Mouse (Mus musculus) CH12.LX (cell line): ENCODE results near the gene Pus1. TPM values are rescaled to one million over a fixed set of nuclear protein-coding genes. Genes with fewer than 3 reads are reported as not detected.

ENCODE experiments used
- DNase-seq: peaks from one replicate; pipeline ENCODE4 v3.0.0-alpha.2; 2013; ENCODE audit errors: extremely low read depth
- H3K27ac ChIP-seq: 2 replicates; pipeline ENCODE4 v1.5.1; 2012; ENCODE audit warnings: low read depth, mild to moderate bottlenecking, control low read depth, moderate library complexity; ENCODE audit not compliant: insufficient read depth
- H3K27me3 ChIP-seq: replicated peaks from 2 replicates; pipeline ENCODE3; 2012; ENCODE audit warnings: inconsistent platforms
- H3K36me3 ChIP-seq, 2 experiments: replicated peaks in 1 of 2; 2 replicates each; pipeline versions ENCODE3 to v1.6.1; 2012; ENCODE audit warnings: inconsistent platforms in 1 of 2, low read length in 1 of 2, mild to moderate bottlenecking in 1 of 2, mixed read lengths in 1 of 2, moderate library complexity in 1 of 2; ENCODE audit not compliant: control insufficient read depth in 1 of 2, insufficient read depth in 1 of 2
- H3K4me1 ChIP-seq, 2 experiments: 2 replicates each; pipeline ENCODE4 v1.6.1; 2012; ENCODE audit warnings: inconsistent platforms in 1 of 2, moderate library complexity in 1 of 2; ENCODE audit not compliant: insufficient read depth in 2 of 2, control insufficient read depth in 1 of 2
- H3K4me2 ChIP-seq: 2 replicates; pipeline ENCODE4 v1.6.1; 2012; ENCODE audit warnings: low read depth, mild to moderate bottlenecking, control low read depth; ENCODE audit not compliant: poor library complexity, insufficient read depth, severe bottlenecking
- H3K4me3 ChIP-seq, 3 experiments: fragments of 150-350 bp in 1 of 3; sonication (generic) in 1 of 3; replicated peaks in 1 of 3; 2 replicates each; pipeline versions ENCODE3 to v1.5.1; 2011 to 2012; ENCODE audit warnings: low read depth in 2 of 3, low read length in 2 of 3, mild to moderate bottlenecking in 2 of 3, moderate library complexity in 2 of 3, control low read depth in 1 of 3, improper control_type of control experiment in 1 of 3, inconsistent platforms in 1 of 3, mixed read lengths in 1 of 3; ENCODE audit not compliant: poor library complexity in 1 of 3
- H3K79me2 ChIP-seq: replicated peaks from 2 replicates; pipeline ENCODE4 v1.6.1; 2012; ENCODE audit warnings: mild to moderate bottlenecking, moderate library complexity; ENCODE audit not compliant: control insufficient read depth, poor library complexity, insufficient read depth, severe bottlenecking; ENCODE audit errors: extremely low read depth
- H3K9ac ChIP-seq: 2 replicates; pipeline ENCODE4 v1.6.1; 2012; ENCODE audit warnings: low read depth, mild to moderate bottlenecking, control low read depth, moderate library complexity; ENCODE audit not compliant: insufficient read depth
- H3K9me3 ChIP-seq: replicated peaks from 2 replicates; pipeline ENCODE3; 2012; ENCODE audit warnings: low read length, inconsistent platforms, mixed read lengths
- BHLHE40 ChIP-seq: IDR thresholded peaks from 2 replicates; pipeline ENCODE4 v1.6.1; 2011; ENCODE audit warnings: mild to moderate bottlenecking, low read depth, low read length, improper control_type of control experiment
- CHD1 ChIP-seq: IDR thresholded peaks from 2 replicates; pipeline ENCODE4 v1.6.1; 2012; ENCODE audit warnings: low read depth, low read length, improper control_type of control experiment, inconsistent platforms
- CHD2 ChIP-seq: IDR thresholded peaks from 2 replicates; pipeline ENCODE4 v1.6.1; 2011; ENCODE audit warnings: low read length, improper control_type of control experiment
- CTCF ChIP-seq, 2 experiments: IDR thresholded peaks in 1 of 2; conservative IDR thresholded peaks in 1 of 2; 2 replicates each; pipeline ENCODE4 v1.5.1; 2011 to 2012; ENCODE audit warnings: low read depth in 2 of 2, low read length in 2 of 2, improper control_type of control experiment in 1 of 2, inconsistent platforms in 1 of 2, mild to moderate bottlenecking in 1 of 2, moderate library complexity in 1 of 2
- E2F4 ChIP-seq: IDR thresholded peaks from 2 replicates; pipeline ENCODE4 v1.6.1; 2011; ENCODE audit warnings: low read depth, low read length, improper control_type of control experiment; ENCODE audit not compliant: insufficient replicate concordance
- ELF1 ChIP-seq: IDR thresholded peaks from 2 replicates; pipeline ENCODE4 v1.6.1; 2014; ENCODE audit warnings: low read depth, mild to moderate bottlenecking, inconsistent platforms, low read length, improper control_type of control experiment
- EP300 ChIP-seq: IDR thresholded peaks from 2 replicates; pipeline ENCODE4 v1.6.1; 2011; ENCODE audit warnings: low read length, improper control_type of control experiment
- GABPA ChIP-seq: IDR thresholded peaks from 2 replicates; pipeline ENCODE4 v1.6.1; 2012; ENCODE audit warnings: low read depth, low read length, improper control_type of control experiment, inconsistent platforms; ENCODE audit not compliant: insufficient replicate concordance
- HCFC1 ChIP-seq: IDR thresholded peaks from 2 replicates; pipeline ENCODE4 v1.6.1; 2012; ENCODE audit warnings: low read depth, mild to moderate bottlenecking, inconsistent platforms, low read length, improper control_type of control experiment
- IRF4 ChIP-seq: IDR thresholded peaks from 2 replicates; pipeline ENCODE4 v1.6.1; 2014; ENCODE audit warnings: low read depth, mild to moderate bottlenecking, inconsistent platforms, low read length, improper control_type of control experiment
- JUN ChIP-seq: IDR thresholded peaks from 2 replicates; pipeline ENCODE4 v1.6.1; 2011; ENCODE audit warnings: low read depth, mild to moderate bottlenecking, low read length, improper control_type of control experiment, moderate library complexity; ENCODE audit not compliant: insufficient read depth
- JUND ChIP-seq: conservative IDR thresholded peaks from 2 replicates; pipeline ENCODE4 v1.6.1; 2011; ENCODE audit warnings: low read depth, low read length, improper control_type of control experiment
- KAT2A ChIP-seq: IDR thresholded peaks from 2 replicates; pipeline ENCODE4 v1.6.1; 2012; ENCODE audit warnings: low read length, improper control_type of control experiment, inconsistent platforms; ENCODE audit not compliant: insufficient replicate concordance
- MAFK ChIP-seq: IDR thresholded peaks from 2 replicates; pipeline ENCODE4 v1.6.1; 2011; ENCODE audit warnings: low read length, improper control_type of control experiment; ENCODE audit not compliant: insufficient replicate concordance
- MAX ChIP-seq: IDR thresholded peaks from 2 replicates; pipeline ENCODE4 v1.6.1; 2011; ENCODE audit warnings: low read length, improper control_type of control experiment
- MAZ ChIP-seq: IDR thresholded peaks from 2 replicates; pipeline ENCODE4 v1.6.1; 2012; ENCODE audit warnings: low read depth, mild to moderate bottlenecking, inconsistent platforms, low read length, improper control_type of control experiment, moderate library complexity
- MEF2A ChIP-seq: IDR thresholded peaks from 2 replicates; pipeline ENCODE4 v1.6.1; 2014; ENCODE audit warnings: low read depth, mild to moderate bottlenecking, inconsistent platforms, low read length, improper control_type of control experiment, borderline replicate concordance
- MXI1 ChIP-seq: IDR thresholded peaks from 2 replicates; pipeline ENCODE4 v1.6.1; 2011; ENCODE audit warnings: mild to moderate bottlenecking, low read depth, low read length, improper control_type of control experiment
- MYC ChIP-seq: IDR thresholded peaks from 2 replicates; pipeline ENCODE4 v1.6.1; 2011; ENCODE audit warnings: low read depth, mild to moderate bottlenecking, improper control_type of control experiment, low read length
- NELFE ChIP-seq: IDR thresholded peaks from 2 replicates; pipeline ENCODE4 v1.6.1; 2011; ENCODE audit warnings: low read depth, low read length, improper control_type of control experiment
- NRF1 ChIP-seq: IDR thresholded peaks from 2 replicates; pipeline ENCODE4 v1.6.1; 2014; ENCODE audit warnings: low read depth, mild to moderate bottlenecking, inconsistent platforms, low read length, improper control_type of control experiment, moderate library complexity
- POLR2A ChIP-seq: IDR thresholded peaks from 2 replicates; pipeline ENCODE4 v1.6.1; 2011; ENCODE audit warnings: low read depth, mild to moderate bottlenecking, improper control_type of control experiment, low read length
- POLR2AphosphoS2 ChIP-seq: IDR thresholded peaks from 2 replicates; pipeline ENCODE4 v1.6.1; 2011; ENCODE audit warnings: low read depth, low read length, improper control_type of control experiment
- RAD21 ChIP-seq: IDR thresholded peaks from 2 replicates; pipeline ENCODE4 v1.6.1; 2011; ENCODE audit warnings: low read depth, mild to moderate bottlenecking, low read length, improper control_type of control experiment, moderate library complexity
- RCOR1 ChIP-seq: conservative IDR thresholded peaks from 2 replicates; pipeline ENCODE4 v1.6.1; 2012; ENCODE audit warnings: low read depth, mild to moderate bottlenecking, inconsistent platforms, low read length, improper control_type of control experiment
- SIN3A ChIP-seq: IDR thresholded peaks from 2 replicates; pipeline ENCODE4 v1.6.1; 2012; ENCODE audit warnings: low read length, improper control_type of control experiment, inconsistent platforms
- SMC3 ChIP-seq: IDR thresholded peaks from 2 replicates; pipeline ENCODE4 v1.6.1; 2011; ENCODE audit warnings: low read depth, low read length, improper control_type of control experiment
- TBP ChIP-seq: conservative IDR thresholded peaks from 2 replicates; pipeline ENCODE4 v1.6.1; 2011; ENCODE audit warnings: low read depth, low read length, improper control_type of control experiment
- TCF12 ChIP-seq: IDR thresholded peaks from 2 replicates; pipeline ENCODE4 v1.6.1; 2014; ENCODE audit warnings: low read depth, mild to moderate bottlenecking, inconsistent platforms, low read length, improper control_type of control experiment
- UBTF ChIP-seq: IDR thresholded peaks from 2 replicates; pipeline ENCODE4 v1.6.1; 2012; ENCODE audit warnings: low read depth, mild to moderate bottlenecking, inconsistent platforms, low read length, improper control_type of control experiment, moderate library complexity
- USF1 ChIP-seq: IDR thresholded peaks from 2 replicates; pipeline ENCODE4 v1.6.1; 2014; ENCODE audit warnings: low read depth, mild to moderate bottlenecking, inconsistent platforms, low read length, improper control_type of control experiment
- USF2 ChIP-seq: conservative IDR thresholded peaks from 2 replicates; pipeline ENCODE4 v1.6.1; 2011; ENCODE audit warnings: low read depth, low read length, improper control_type of control experiment
- ZC3H11A ChIP-seq: IDR thresholded peaks from 2 replicates; pipeline ENCODE4 v1.6.1; 2012; ENCODE audit warnings: low read depth, mild to moderate bottlenecking, inconsistent platforms, low read length, improper control_type of control experiment
- ZKSCAN1 ChIP-seq: IDR thresholded peaks from 2 replicates; pipeline ENCODE4 v1.6.1; 2012; ENCODE audit warnings: low read depth, inconsistent platforms, low read length, improper control_type of control experiment, borderline replicate concordance
- ZMIZ1 ChIP-seq: IDR thresholded peaks from 2 replicates; pipeline ENCODE4 v1.6.1; 2012; ENCODE audit warnings: low read depth, mild to moderate bottlenecking, inconsistent platforms, low read length, improper control_type of control experiment
- ZNF384 ChIP-seq: IDR thresholded peaks from 2 replicates; pipeline ENCODE4 v1.6.1; 2012; ENCODE audit warnings: low read depth, low read length, improper control_type of control experiment, inconsistent platforms
- dilution Hi-C: fragments of 300-500 bp; cut with MboI; formaldehyde crosslinking; loops from 2 replicates; pipeline ENCODE4 v1.14.3; 2020; ENCODE audit warnings: low sequenced_read_pairs; ENCODE audit not compliant: extremely low pct_unique_long_range_greater_than_20kb, extremely low pct_ligation_motif_present
- in situ Hi-C: fragments of 300-500 bp; cut with MboI; formaldehyde crosslinking; loops from 3 replicates; pipeline ENCODE4 v1.14.3; 2019; ENCODE audit warnings: low sequenced_read_pairs, low pct_ligation_motif_present, low pct_unique_long_range_greater_than_20kb, mixed read lengths
- polyA plus RNA-seq: library from polyadenylated mRNA; unstranded; fragments of >175 nt; gene quantifications from 2 replicates; pipeline ENCODE4 v1.2.1, GENCODE M21; 2012; ENCODE audit warnings: low read depth; ENCODE audit not compliant: insufficient read length
- total RNA-seq, 2 experiments: library from RNA; depleted of rRNA; stranded (reverse); fragments of 300-350 nt in 1 of 2; fragments of >200 nt in 1 of 2; gene quantifications; 2 replicates each; pipeline ENCODE4 v1.2.3; 2012 to 2014

Gene Pus1
- total RNA-seq (2012; rRNA removed) (84.6 and 99.3 TPM in 2 replicates), total RNA-seq (2014; rRNA removed) (54.4 and 59.1 TPM in 2 replicates), polyA plus RNA-seq (72.4 and 93.1 TPM in 2 replicates)

DNA sequence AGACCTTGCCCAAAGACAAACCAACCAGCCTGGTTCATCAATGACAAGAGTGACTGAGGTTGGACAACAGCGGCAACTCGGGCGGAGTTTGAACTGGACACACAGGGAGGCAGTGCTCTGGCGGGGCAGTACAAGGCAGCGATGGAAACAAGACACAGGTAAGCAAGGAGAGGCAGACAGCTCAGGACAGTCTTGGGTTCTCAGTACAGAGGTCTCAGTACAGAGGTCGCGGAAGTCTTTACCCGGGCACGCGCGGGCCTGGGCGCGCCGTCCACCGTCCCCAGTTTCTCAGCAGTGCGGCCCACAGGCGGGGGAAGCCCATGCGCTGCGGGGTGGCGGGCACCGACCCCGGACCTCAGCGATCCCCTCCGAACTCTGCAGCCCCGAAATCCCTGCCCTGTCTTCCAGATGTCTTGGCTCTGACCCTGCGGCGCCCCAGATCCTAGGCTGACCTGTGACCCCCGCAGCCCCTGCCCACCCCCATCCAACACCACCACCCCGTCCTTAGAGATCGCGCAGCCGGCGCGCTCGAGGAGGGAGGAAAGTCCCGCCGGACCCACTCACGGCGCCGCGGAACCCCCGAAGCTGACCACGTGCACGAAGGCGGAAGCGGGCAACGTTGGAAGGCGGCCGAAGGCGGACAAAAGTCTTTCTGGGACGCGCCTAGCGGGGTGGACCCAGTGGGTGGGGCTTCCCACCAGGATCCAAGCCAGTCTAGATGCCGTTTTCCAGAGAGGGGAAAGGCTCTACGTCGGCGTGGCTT is at the start of gene Pus1:
Pus1 (minus strand) TSS at position 662 of the 763 bp plus-strand sequence.
- H3K36me3 ChIP-seq = peaks cover 29 to 41% of the 10 kb centered on the region in 2 experiments
- H3K4me2 ChIP-seq = peak within 1 kb of the TSS; percentile 91
- peaks cover 35% of the 10 kb centered on the region for H3K79me2 ChIP-seq
- H3K9me3 ChIP-seq = no peaks in the 10 kb centered on the region
- TF ChIP-seq ZC3H11A = no peak
- peak; percentile 98 for TF ChIP-seq ELF1
- peak; percentile 85 for TF ChIP-seq USF1
- TF ChIP-seq IRF4 = peak; percentile 64; the same call in 1 of the 2 replicates
- peak; percentile 97 for TF ChIP-seq SIN3A
- TF ChIP-seq CHD2 = no peak
- TF ChIP-seq JUN = no peak
- peak; percentile 83 for TF ChIP-seq NELFE
- TF ChIP-seq GABPA = no peak
- TF ChIP-seq MAFK = no peak
- peak; percentile 81 for TF ChIP-seq BHLHE40
- no peak for TF ChIP-seq SMC3
- peak; percentile 32; the same call in 1 of the 2 replicates for TF ChIP-seq NRF1
- no peak for TF ChIP-seq EP300
- no peak for TF ChIP-seq UBTF
- peak; percentile 28; the same call in 1 of the 2 replicates for TF ChIP-seq POLR2AphosphoS2
- TF ChIP-seq ZKSCAN1 = no peak
- peak; percentile 99 for TF ChIP-seq MXI1
- no peak for TF ChIP-seq ZNF384
- TF ChIP-seq TCF12 = peak; percentile 81
- peak; percentile 81; the same call in 1 of the 2 replicates for TF ChIP-seq KAT2A
- TF ChIP-seq CHD1 = no peak
- TF ChIP-seq RCOR1 = no peak
- no peak for TF ChIP-seq E2F4
- TF ChIP-seq MAX = peak; percentile 99
- peak; percentile 53; the same call in 1 of the 2 replicates for TF ChIP-seq USF2
- TF ChIP-seq HCFC1 = peak; percentile 86
- peak; percentile 69 for TF ChIP-seq ZMIZ1
- no peak for TF ChIP-seq RAD21
- no peak for TF ChIP-seq JUND
- peak; percentile 75 for TF ChIP-seq POLR2A
- TF ChIP-seq MEF2A = peak; percentile 80
- 0 out of 2 replicates have a peak, but pooled peaks have one; percentile 48 for TF ChIP-seq TBP
- peak; percentile 80; the same call in 1 of the 2 replicates for TF ChIP-seq MAZ
- peak; percentile 98 for TF ChIP-seq MYC
- TF ChIP-seq CTCF (conservative IDR thresholded peaks at IDR 0.05 in 1 of 2, IDR thresholded peaks at IDR 0.05 in 1 of 2; ENCODE audit: low read depth in 2 of 2, low read length in 2 of 2) = no peak
- dilution Hi-C loops = no loop called here
- peak within 1 kb of the TSS; percentile 70 to 89 (median 81) for H3K4me3 ChIP-seq
- peaks cover 2 to 26% of the 10 kb centered on the region in 2 experiments; a peak in 2 of 4 replicates for H3K4me1 ChIP-seq
- H3K27ac ChIP-seq = peak within 1 kb of the TSS; percentile 23
- no peaks in the 10 kb centered on the region for H3K27me3 ChIP-seq
- peak within 1 kb of the TSS; percentile 83 for H3K9ac ChIP-seq
- peak; percentile 82 for DNase-seq
- in situ Hi-C loops = no loop called here
